Mouse (Mus musculus): ENCODE measurements around the gene Nars2. TPM values are rescaled to one million over a fixed set of nuclear protein-coding genes. Genes with fewer than 3 reads are reported as not detected.

The Nars2 gene
- polyA plus RNA-seq (2012): 16.7 and 23.6 TPM in 2 replicates

- no peak for TF ChIP-seq GATA1 (IDR thresholded peaks at IDR 0.05; ENCODE audit: low read length)
Observed at GRCm38 (mm10) chr7:96951281-96952051, at the start of gene Nars2. Gene Nars2, plus strand, starts transcription at chr7:96951505.

GRCm38 (mm10) chr7:96902183-96902582 lies 49.1 kb upstream of the Nars2 start:
- no peak for TF ChIP-seq GATA1 (IDR thresholded peaks at IDR 0.05; ENCODE audit: low read length)

GRCm38 (mm10) chr7:96903088-96903985 lies 48.0 kb upstream of the Nars2 start:
- no peak for TF ChIP-seq GATA1 (IDR thresholded peaks at IDR 0.05; ENCODE audit: low read length)

GRCm38 (mm10) chr7:96904442-96904841 lies 46.9 kb upstream of the Nars2 start:
- TF ChIP-seq GATA1 (IDR thresholded peaks at IDR 0.05; ENCODE audit: low read length): no peak

- TF ChIP-seq GATA1 (IDR thresholded peaks at IDR 0.05; ENCODE audit: low read length): no peak
Observed at GRCm38 (mm10) chr7:96904936-96905335, 46.4 kb upstream of the Nars2 start.

- no peak for TF ChIP-seq GATA1 (IDR thresholded peaks at IDR 0.05; ENCODE audit: low read length)
Observed at GRCm38 (mm10) chr7:96905422-96905821, 45.9 kb upstream of the Nars2 start.

GRCm38 (mm10) chr7:96906216-96906615 lies 45.1 kb upstream of the Nars2 start:
- no peak for TF ChIP-seq GATA1 (IDR thresholded peaks at IDR 0.05; ENCODE audit: low read length)

- no peak for TF ChIP-seq GATA1 (IDR thresholded peaks at IDR 0.05; ENCODE audit: low read length)
Observed at GRCm38 (mm10) chr7:96907971-96908680, 43.2 kb upstream of the Nars2 start.

GRCm38 (mm10) chr7:96909856-96910255 lies 41.4 kb upstream of the Nars2 start:
- no peak for TF ChIP-seq GATA1 (IDR thresholded peaks at IDR 0.05; ENCODE audit: low read length)

- TF ChIP-seq GATA1 (IDR thresholded peaks at IDR 0.05; ENCODE audit: low read length): no peak
Observed at GRCm38 (mm10) chr7:96910310-96910960, 40.9 kb upstream of the Nars2 start.

- TF ChIP-seq GATA1 (IDR thresholded peaks at IDR 0.05; ENCODE audit: low read length): no peak
Observed at GRCm38 (mm10) chr7:96914031-96914430, 37.3 kb upstream of the Nars2 start.

GRCm38 (mm10) chr7:96915452-96916105 lies 35.7 kb upstream of the Nars2 start:
- no peak for TF ChIP-seq GATA1 (IDR thresholded peaks at IDR 0.05; ENCODE audit: low read length)

GRCm38 (mm10) chr7:96920447-96921095 lies 30.7 kb upstream of the Nars2 start:
- no peak for TF ChIP-seq GATA1 (IDR thresholded peaks at IDR 0.05; ENCODE audit: low read length)

GRCm38 (mm10) chr7:96922927-96923326 lies 28.4 kb upstream of the Nars2 start:
- no peak for TF ChIP-seq GATA1 (IDR thresholded peaks at IDR 0.05; ENCODE audit: low read length)

Measured in G1E-ER4 (cell line).